Mouse (Mus musculus) liver, adult 2 months (tissue): ENCODE measurements at regions not wholly inside any gene's neighbourhood (a gene's known extent, or its start where the extent isn't known, plus 50 kb on each side); places are given as distances from the start of the nearest gene placed in this dataset.

ENCODE experiments used
- CTCF ChIP-seq: fragments of 200-500 bp; IDR thresholded peaks from 2 replicates; pipeline ENCODE4 v1.5.1; 2011; ENCODE audit warnings: low read depth, low read length, control low read depth
- POLR2A ChIP-seq: fragments of 200-500 bp; IDR thresholded peaks from 2 replicates; pipeline ENCODE4 v1.6.1; 2011; ENCODE audit warnings: low read length, control low read depth; ENCODE audit not compliant: insufficient read depth; ENCODE audit errors: extremely low read depth

- no peak for TF ChIP-seq POLR2A
- TF ChIP-seq CTCF, result no peak
Measured at GRCm38 (mm10) chr3:8163030-8163429, 1446.9 kb downstream of the Zfp704 start.
